Mouse (Mus musculus): Measurements from ENCODE around the gene Zfp691. TPM values are rescaled to one million over a fixed set of nuclear protein-coding genes. Genes with fewer than 3 reads are reported as not detected.
A peak's percentile ranks its signal among the peaks of the same experiment; 100 is the strongest.

The Zfp691 gene
- total and polyA plus RNA-seq, 2 experiments from 2014 or later: 2.5 to 4.1 TPM

GRCm38 (mm10) chr4:119178331-119178730 is 4.3 kb upstream of the Zfp691 start:
- Histone ChIP-seq H3K4me1 (ENCODE audit: insufficient read depth, low read length) (no peaks in the 10 kb centered on the region), H3K9me3 (ENCODE audit: low read length) (no peaks in the 10 kb centered on the region), H3K4me2 (ENCODE audit: low read depth, low read length, poor library complexity, severe bottlenecking) (no peak overlapping the region), H3K9ac (replicated peaks; ENCODE audit: low read length, poor library complexity, severe bottlenecking) (no peak overlapping the region), H3K27ac (ENCODE audit: low read depth, low read length) (no peak overlapping the region), H3K36me3 (ENCODE audit: insufficient read depth, low read length) (no peaks in the 10 kb centered on the region), H3K27me3 (ENCODE audit: insufficient read depth, low read length) (no peaks in the 10 kb centered on the region), H3K4me3 (ENCODE audit: low read depth, low read length) (no peak overlapping the region)
- ATAC-seq (ENCODE audit: low FRiP score): no peak
- WGBS: 78% methylated on average over 18 of the region's 18 CpGs
- no peak for DNase-seq (ENCODE audit: low spot score)
- TF ChIP-seq CTCF (IDR thresholded peaks at IDR 0.05): no peak

GRCm38 (mm10) chr4:119177702-119178101 is 3.7 kb upstream of the Zfp691 start:
- no peak for ATAC-seq (ENCODE audit: low FRiP score)
- H3K27me3 ChIP-seq (ENCODE audit: insufficient read depth, low read length): no peaks in the 10 kb centered on the region
- H3K9me3 ChIP-seq (ENCODE audit: low read length): no peaks in the 10 kb centered on the region
- DNase-seq (ENCODE audit: low spot score): no peak
- H3K4me1 ChIP-seq (ENCODE audit: insufficient read depth, low read length): no peaks in the 10 kb centered on the region; the same call in 1 of the 2 replicates
- H3K4me3 ChIP-seq (ENCODE audit: low read depth, low read length): no peak overlapping the region
- H3K9ac ChIP-seq (replicated peaks; ENCODE audit: low read length, poor library complexity, severe bottlenecking): no peak overlapping the region
- no peak overlapping the region for H3K4me2 ChIP-seq (ENCODE audit: low read depth, low read length, poor library complexity, severe bottlenecking)
- TF ChIP-seq CTCF (IDR thresholded peaks at IDR 0.05): no peak
- no peaks in the 10 kb centered on the region for H3K36me3 ChIP-seq (ENCODE audit: insufficient read depth, low read length)
- 80% methylated on average over 5 of the region's 5 CpGs for WGBS
- no peak overlapping the region for H3K27ac ChIP-seq (ENCODE audit: low read depth, low read length)

- H3K36me3 ChIP-seq (ENCODE audit: insufficient read depth, low read length): no peaks in the 10 kb centered on the region
- no peaks in the 10 kb centered on the region for H3K9me3 ChIP-seq (ENCODE audit: low read length)
- ATAC-seq (ENCODE audit: low FRiP score) (no peak), DNase-seq (ENCODE audit: low spot score) (no peak)
- 38% methylated on average over 18 of the region's 18 CpGs for WGBS
- TF ChIP-seq CTCF (IDR thresholded peaks at IDR 0.05): no peak
- H3K9ac ChIP-seq (replicated peaks; ENCODE audit: low read length, poor library complexity, severe bottlenecking): peak overlapping the region; percentile 76
- peak overlapping the region; percentile 60 for H3K4me2 ChIP-seq (ENCODE audit: low read depth, low read length, poor library complexity, severe bottlenecking)
- H3K27ac ChIP-seq (ENCODE audit: low read depth, low read length): peak overlapping the region; percentile 58; the same call in 1 of the 2 replicates
- H3K4me3 ChIP-seq (ENCODE audit: low read depth, low read length): peak overlapping the region; percentile 76
- no peaks in the 10 kb centered on the region; the same call in 1 of the 2 replicates for H3K4me1 ChIP-seq (ENCODE audit: insufficient read depth, low read length)
- H3K27me3 ChIP-seq (ENCODE audit: insufficient read depth, low read length): no peaks in the 10 kb centered on the region
These were observed 910 bp downstream of the Zfp691 start for GRCm38 (mm10) chr4:119172919-119173650.

- ATAC-seq (ENCODE audit: low FRiP score): 0 out of 2 replicates have a peak, but pooled peaks have one; percentile 41
- 2% methylated on average over 4 of the region's 4 CpGs for WGBS
- DNase-seq (ENCODE audit: low spot score): peak; percentile 92
These were observed 6.3 kb downstream of the Zfp691 start for GRCm38 (mm10) chr4:119167663-119168062.

GRCm38 (mm10) chr4:119167068-119167467 is 6.9 kb downstream of the Zfp691 start:
- ATAC-seq (ENCODE audit: low FRiP score) (no peak), DNase-seq (ENCODE audit: low spot score) (no peak)
- no peak overlapping the region for H3K4me2 ChIP-seq (ENCODE audit: low read depth, low read length, poor library complexity, severe bottlenecking)
- no peaks in the 10 kb centered on the region for H3K36me3 ChIP-seq (ENCODE audit: insufficient read depth, low read length)
- H3K27ac ChIP-seq (ENCODE audit: low read depth, low read length): no peak overlapping the region
- H3K27me3 ChIP-seq (ENCODE audit: insufficient read depth, low read length): no peaks in the 10 kb centered on the region
- H3K4me3 ChIP-seq (ENCODE audit: low read depth, low read length): no peak overlapping the region
- WGBS: 87% methylated on average over 4 of the region's 4 CpGs
- H3K9me3 ChIP-seq (ENCODE audit: low read length): no peaks in the 10 kb centered on the region
- TF ChIP-seq CTCF (IDR thresholded peaks at IDR 0.05): no peak
- no peaks in the 10 kb centered on the region for H3K4me1 ChIP-seq (ENCODE audit: insufficient read depth, low read length)
- H3K9ac ChIP-seq (replicated peaks; ENCODE audit: low read length, poor library complexity, severe bottlenecking): no peak overlapping the region

More at GRCm38 (mm10) chr4:119167663-119168062, 6.3 kb downstream of the Zfp691 start:
- no peak overlapping the region for H3K9ac ChIP-seq (replicated peaks; ENCODE audit: low read length, poor library complexity, severe bottlenecking)
- H3K27ac ChIP-seq (ENCODE audit: low read depth, low read length): no peak overlapping the region
- no peaks in the 10 kb centered on the region for H3K27me3 ChIP-seq (ENCODE audit: insufficient read depth, low read length)
- H3K9me3 ChIP-seq (ENCODE audit: low read length): no peaks in the 10 kb centered on the region
- no peak overlapping the region for H3K4me2 ChIP-seq (ENCODE audit: low read depth, low read length, poor library complexity, severe bottlenecking)
- H3K4me3 ChIP-seq (ENCODE audit: low read depth, low read length): no peak overlapping the region
- peak; percentile 92 for TF ChIP-seq CTCF (IDR thresholded peaks at IDR 0.05)
- H3K36me3 ChIP-seq (ENCODE audit: insufficient read depth, low read length): no peaks in the 10 kb centered on the region
- H3K4me1 ChIP-seq (ENCODE audit: insufficient read depth, low read length): no peaks in the 10 kb centered on the region; the same call in 1 of the 2 replicates

GRCm38 (mm10) chr4:119165916-119166315 is 8.1 kb downstream of the Zfp691 start:
- H3K4me1 ChIP-seq (ENCODE audit: insufficient read depth, low read length): no peaks in the 10 kb centered on the region
- H3K9ac ChIP-seq (replicated peaks; ENCODE audit: low read length, poor library complexity, severe bottlenecking): no peak overlapping the region
- no peaks in the 10 kb centered on the region for H3K9me3 ChIP-seq (ENCODE audit: low read length)
- H3K4me2 ChIP-seq (ENCODE audit: low read depth, low read length, poor library complexity, severe bottlenecking): no peak overlapping the region
- ATAC-seq (ENCODE audit: low FRiP score) (no peak), DNase-seq (ENCODE audit: low spot score) (no peak)
- H3K27ac ChIP-seq (ENCODE audit: low read depth, low read length): no peak overlapping the region
- no peak for TF ChIP-seq CTCF (IDR thresholded peaks at IDR 0.05)
- H3K27me3 ChIP-seq (ENCODE audit: insufficient read depth, low read length): no peaks in the 10 kb centered on the region
- 80% methylated on average over 7 of the region's 7 CpGs for WGBS
- no peak overlapping the region for H3K4me3 ChIP-seq (ENCODE audit: low read depth, low read length)
- no peaks in the 10 kb centered on the region for H3K36me3 ChIP-seq (ENCODE audit: insufficient read depth, low read length)
